Mouse (Mus musculus) neutrophil, adult 5-6 weeks (primary cell): ENCODE results near the gene Tnfsf9. TPM values are rescaled to one million over a fixed set of nuclear protein-coding genes. Genes with fewer than 3 reads are reported as not detected.
"Not testable (repeated sequence)": the region's sequence is repeated elsewhere in the genome, so short reads cannot be mapped to it uniquely, and the experiment has no call there.

Source experiments
- ATAC-seq: fragments of 151-379, 151-347 bp; 2 replicates; pipeline ENCODE4 v1.8.0; 2017; ENCODE audit warnings: mild to moderate bottlenecking, moderate TSS enrichment; ENCODE audit not compliant: insufficient number of reproducible peaks, poor library complexity, low FRiP score, severe bottlenecking; ENCODE audit errors: extremely low read depth
- total RNA-seq: library from RNA; stranded (forward); fragments of 200-1000 nt; gene quantifications from 2 replicates; pipeline ENCODE4 v1.2.3, GENCODE M21; 2017

The Tnfsf9 gene
- total RNA-seq, 1 experiment from 2014 or later = 2.0 TPM

DNA sequence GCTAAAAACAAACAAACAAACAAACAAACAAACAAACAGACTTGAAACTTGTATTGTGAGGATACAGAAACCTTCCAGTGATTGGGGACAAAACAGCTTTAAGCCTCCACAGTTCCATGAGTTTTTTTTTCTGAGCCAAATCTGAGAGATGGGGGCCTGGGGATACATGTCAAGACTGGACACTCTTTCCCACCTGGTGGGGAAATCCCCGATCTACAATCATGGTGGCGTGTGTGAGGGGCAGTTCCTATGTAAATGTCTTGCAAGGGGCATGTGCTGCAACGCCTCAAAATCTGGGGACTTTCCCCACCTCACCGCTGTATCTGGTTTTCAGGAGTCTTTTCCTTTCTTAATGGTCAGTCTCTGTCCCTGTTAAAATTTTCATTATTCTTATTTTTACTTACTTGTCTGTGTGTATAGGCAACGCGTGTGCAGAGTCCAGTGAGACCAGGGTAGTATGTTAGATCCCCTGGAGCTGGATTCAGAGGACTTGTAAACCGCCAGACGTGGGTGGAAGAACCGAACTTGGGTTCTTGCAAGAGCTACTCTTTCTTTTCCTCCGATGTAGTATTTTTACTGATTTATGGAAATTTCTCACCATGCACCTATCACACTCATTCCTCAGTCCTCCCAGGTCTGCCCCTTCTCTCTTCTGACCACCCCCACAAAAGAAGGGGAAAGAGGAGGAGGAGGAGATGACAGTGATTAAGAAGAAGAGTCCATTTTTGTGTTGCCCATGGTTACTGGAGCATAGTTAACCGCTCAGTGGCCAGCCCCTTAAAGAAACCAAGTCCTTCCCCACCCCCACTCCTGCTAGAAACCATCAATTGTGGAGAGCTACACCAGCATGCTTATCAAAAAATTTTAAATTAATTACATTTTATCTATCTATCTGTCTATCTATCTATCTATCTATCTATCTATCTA, 18.3 kb downstream of the Tnfsf9 start:
- ATAC-seq = no peak

DNA sequence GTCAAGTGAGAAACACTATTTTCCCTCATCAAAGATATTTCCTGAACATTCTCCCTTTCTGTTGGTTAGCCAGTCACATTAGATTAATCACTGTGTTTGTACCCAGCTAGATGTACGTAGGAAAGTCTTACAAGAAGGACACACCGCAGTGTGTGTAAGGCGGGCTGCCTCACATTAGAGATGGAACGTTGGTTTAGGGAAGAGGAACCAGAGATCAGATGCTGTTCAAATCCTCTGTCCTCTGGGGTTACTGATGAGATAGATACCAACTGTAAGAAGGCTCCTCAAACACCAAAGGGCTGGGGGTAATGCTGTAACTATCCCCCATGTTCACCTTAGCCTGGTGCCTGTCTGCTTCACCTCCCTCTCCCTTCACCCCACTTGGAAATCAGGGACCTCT, 19.7 kb downstream of the Tnfsf9 start:
- ATAC-seq = no peak

DNA sequence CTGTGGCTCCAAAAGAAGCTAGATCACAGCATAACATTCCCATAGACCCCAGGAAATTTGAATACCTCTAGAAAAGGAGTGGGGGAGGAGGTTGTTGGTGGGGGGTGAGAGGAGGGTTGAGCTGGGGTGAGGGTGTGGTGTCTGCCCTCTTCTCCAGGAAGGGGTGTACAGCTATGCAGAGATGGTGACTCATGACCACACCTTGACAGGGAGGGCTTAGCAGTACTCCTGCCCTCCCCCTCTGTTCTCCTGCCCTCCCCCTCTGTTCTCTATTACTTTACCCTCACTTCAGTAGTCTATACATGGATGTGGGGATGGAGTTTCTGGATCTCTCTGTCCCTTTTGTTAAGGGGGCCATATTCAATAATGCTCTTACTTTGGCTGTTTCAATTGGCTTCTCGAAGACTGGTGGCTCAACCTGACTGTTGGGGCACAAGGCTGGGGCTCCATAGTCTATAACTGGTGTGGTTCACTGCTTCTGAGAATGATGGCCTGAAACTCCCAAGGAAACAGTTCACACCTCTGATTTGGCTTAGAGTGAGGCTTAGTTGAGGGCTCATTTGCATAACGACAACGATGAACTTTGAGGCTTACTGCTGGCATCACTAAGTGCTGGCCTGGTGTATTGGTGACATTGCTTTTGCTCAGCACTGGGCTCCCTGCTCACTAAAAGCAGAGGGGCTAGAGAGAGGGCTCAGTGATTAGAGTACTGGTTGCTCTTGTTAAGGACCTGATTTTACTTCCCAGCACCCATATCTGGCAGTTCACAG, 20.9 kb downstream of the Tnfsf9 start:
- no peak for ATAC-seq

DNA sequence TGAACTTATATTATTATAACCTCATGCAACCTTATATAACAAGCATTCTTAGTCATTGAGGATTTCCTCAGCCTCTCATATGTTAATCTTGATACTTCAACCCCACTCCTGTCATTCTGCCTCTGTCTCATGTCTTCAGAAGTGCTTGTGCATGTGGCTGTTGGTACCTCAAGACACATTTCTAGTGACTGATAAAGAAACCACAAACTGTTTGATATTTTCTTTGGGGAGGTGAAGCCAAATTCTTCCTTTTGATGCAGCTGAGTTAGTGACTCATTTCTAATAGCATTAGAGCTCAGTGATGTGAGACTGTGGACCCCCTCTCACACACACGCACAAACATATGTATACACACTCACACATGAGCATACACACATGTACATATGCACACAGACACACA, 26.7 kb downstream of the Tnfsf9 start:
- no peak for ATAC-seq

DNA sequence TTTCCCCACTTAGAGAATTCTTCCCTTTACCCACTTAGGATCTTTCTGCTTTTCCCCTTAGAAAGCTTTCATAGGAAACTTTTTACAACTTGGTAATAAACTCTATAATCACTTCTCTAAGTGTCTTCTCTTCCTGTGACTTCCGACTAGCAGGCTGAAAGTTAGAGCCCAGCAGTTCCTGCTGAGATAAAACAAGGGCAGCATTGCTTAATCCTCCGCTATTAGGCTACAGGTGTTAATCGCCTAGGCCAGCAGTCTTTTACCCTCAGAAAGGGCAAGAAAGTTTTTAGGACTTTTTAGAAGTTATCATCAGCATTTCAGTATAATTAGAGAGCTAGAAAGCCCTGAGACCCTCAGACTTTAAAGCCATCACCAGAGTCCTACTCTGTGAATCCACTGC, 28.9 kb downstream of the Tnfsf9 start:
- ATAC-seq = not testable (repeated sequence)

DNA sequence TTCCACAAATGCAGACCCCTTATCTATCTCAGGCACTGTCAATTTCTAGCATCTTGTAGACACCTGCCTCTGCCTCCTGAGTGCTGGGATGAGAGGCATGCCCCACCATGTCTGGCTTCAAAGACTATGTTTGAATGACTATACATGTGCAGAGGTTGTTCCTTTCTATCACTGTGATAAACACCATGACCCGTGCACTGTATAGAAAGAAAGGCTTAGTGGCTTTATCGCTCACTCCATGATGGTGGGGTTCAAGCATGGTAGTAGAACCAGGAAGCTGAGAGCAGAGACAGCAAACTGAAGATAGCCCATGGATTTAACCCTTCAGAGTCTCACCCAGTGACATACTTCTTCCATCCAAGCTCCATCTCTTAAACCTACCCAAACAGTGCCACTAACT, 29.6 kb downstream of the Tnfsf9 start:
- ATAC-seq = no peak

DNA sequence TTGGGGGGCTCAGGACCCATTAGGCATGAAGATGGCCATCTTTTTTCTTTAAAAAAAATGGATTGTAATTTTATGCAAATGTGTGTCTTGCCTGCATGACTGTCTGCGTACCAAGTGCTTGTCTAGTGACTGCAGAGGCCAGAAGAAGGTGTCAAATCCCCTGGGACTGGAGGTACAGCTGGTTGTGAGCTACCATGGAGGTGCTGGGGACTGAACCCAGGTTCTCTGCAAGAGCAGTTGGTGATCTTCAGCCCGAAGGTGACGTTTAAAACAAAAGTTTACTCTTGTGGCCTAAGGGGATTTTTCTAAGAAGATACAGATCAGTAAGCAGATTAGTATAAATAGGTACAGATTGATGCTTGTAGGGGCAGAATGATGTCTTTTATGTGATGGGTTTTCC, 30.5 kb downstream of the Tnfsf9 start:
- ATAC-seq = no peak

DNA sequence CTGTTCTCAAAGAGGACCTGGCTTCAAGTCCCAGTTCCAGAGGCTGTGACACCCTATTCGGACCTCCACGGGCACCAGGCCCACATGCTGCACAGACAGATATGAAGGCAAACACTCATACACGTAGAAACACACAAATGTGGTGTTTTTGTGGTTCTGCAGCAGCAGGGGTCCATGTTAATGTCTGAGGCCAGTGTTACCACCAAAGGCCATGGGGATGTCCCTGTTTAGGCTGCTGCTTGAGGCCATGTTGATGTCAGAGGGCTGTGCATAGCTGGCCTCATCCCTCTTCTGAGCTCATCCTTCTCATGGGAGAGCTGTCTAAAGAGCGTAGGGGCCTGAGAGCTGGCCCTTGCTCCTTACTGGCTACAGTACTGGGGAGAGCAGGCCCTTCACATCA, 33.6 kb downstream of the Tnfsf9 start:
- no peak for ATAC-seq

DNA sequence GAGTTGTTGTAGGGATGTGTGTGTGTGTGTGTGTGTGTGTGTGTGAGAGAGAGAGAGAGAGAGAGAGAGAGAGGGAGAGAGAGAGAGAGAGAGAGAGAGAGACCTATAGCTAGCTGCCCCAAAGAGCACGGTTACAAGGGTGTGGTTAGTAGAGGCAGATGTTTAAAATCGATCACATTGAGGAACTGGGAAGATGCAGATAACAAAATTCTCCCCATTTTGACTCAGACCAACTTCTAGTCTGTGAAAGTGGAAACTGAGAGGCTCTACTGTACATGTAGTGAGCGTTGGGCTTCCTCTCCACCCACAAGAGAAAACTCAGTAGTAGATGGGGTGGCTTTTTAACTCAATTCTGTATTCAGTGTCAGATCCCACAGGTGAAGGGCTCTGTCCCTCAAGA, 34.6 kb downstream of the Tnfsf9 start:
- ATAC-seq = no peak

DNA sequence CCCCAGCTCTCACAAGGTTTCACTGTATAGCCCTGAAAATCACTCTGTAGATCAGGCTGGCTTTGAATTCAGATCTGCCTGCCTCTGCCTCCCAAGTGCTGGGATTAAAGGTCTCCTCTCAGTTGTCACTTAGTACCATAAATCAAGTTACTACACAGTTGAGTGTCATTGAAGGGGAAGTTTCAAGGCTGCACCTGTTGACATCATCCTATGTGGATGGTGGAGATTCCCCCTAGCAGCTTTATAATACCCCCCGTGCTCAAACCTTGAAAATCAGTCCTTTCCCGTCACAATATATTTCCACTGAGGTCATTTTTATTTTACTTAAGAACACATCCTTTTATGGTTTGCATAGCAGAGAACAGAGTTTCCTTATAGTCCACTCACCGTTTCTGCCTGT, 38.6 kb downstream of the Tnfsf9 start:
- ATAC-seq = no peak

DNA sequence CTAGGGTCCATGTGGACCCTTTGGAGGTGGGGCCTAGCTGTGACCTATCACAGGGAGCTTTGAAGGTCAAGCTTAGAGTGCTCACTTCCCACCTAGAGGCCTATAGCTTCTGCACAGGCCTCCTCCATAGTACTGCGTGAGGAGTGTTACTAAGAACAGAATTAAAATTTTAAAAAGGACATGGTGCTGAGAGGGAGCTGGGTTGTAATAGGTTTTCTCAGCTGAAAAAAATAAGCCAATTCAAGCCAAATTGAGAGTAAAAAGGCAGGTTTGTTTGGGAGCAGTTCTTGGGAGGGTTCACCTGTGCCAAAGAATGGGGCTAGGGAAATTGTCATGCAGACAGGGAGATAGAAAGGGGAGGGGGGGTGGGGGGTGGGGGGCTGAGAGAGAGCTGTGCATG, 40.0 kb downstream of the Tnfsf9 start:
- no peak for ATAC-seq

DNA sequence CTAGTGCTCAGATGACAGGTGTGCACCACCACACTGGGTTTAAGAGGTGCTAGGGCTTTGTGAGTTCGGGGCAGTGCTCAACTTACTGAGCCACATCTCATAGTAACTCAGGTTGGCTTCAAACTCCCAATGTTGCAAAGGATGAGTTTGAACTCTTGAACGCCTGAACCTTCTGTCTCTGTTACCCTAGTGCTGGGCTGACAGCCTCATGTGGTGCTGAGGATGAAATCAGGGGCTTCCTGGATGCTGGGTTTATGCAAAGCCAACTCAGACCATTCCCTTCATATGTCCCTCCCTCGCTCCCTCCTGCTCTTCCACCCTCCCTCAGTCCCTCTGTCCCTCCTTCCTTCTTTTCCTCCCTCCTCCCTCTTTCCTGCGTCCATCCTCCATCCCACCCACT, 43.2 kb downstream of the Tnfsf9 start:
- no peak for ATAC-seq

DNA sequence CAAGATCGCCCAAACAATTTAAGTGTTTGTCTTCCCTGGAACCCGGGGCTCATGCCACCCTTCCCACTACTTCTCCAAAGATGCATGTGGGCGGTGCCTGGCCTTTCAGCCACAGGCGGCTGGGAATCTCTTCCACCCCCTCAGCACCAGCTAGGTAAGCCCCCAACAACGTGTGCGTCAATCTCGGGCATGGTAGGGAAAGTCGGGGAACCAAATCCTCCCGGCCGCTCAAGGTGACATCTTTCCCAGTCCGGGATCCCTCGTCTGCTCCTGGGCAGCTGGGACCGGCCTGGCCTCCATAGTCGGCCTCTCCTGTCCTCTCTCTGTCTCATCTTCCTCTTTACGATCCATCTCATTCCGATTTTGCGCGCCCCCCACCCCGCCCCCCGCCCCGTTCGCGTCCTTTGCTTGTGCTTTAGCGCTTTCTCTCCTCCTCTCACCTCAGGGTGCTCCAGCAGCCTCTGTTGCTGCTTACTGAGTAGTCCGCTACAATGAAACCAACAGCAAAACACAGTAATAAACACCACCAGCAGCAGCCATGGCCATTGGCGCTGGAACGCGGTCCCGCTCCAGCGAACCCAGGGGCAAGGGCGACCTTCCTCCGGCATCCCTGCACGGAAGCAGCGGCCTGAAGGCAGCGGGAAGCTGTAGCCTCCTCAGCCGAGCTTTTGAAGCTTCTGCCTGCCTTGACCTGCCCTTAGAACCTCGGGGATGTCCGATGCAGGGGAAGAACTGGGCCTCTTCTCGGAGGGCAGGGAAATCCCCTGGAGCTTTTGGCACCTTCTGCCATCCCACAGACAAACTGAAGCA, 44.1 kb downstream of the Tnfsf9 start, which contains the start of gene Cd70:
TSS of gene Cd70 (minus strand) at position 784 of the 810 bp plus-strand sequence.
- no peak for ATAC-seq

DNA sequence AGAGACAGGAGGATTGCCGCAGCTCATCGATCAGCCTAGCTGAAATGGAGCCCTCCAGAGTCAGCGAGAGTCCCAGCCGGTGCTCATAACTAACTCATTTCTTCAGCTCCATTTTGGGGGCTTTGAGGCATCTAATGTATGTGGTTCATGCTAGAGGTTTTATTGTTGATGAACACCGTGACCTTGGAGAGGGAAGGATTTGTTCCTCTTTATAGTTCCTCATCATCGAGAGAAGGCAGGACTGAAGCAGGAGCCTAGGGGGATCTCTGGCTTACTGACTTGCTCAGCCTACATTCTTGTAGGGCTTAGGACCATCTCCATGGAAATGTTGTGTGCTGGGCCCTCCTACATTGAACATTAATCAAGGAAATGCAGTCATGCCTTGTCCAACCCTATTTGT, 47.9 kb downstream of the Tnfsf9 start:
- ATAC-seq = no peak

DNA sequence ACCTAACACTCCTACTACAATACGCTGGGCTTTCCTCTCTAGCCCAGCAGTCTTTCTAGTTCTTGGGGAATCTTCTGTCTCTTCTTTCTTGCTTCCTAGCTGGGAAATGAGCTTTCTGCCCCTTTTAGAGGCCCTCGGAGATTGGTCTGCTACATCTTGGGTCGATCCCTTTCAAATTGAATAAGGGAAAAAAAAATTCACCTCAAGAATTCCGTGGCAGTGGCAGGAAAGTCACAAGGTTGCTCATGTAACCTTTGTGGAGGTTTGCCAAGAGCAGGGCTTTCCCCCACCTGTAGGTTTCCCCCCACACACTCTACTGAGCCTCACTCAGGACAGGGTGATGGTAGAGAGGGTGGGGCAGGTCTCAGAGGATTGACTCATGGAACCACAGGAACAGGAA, 48.7 kb downstream of the Tnfsf9 start:
- ATAC-seq = no peak

Other genes starting within 250 kb of the Tnfsf9 start
- not detected in 2 replicates for gene Acsbg2, start 230.9 kb upstream of the Tnfsf9 start, total RNA-seq
- not detected in 2 replicates for gene 1700061G19Rik, start 229.8 kb upstream of the Tnfsf9 start, total RNA-seq
- gene Mllt1, start 169.9 kb upstream of the Tnfsf9 start, total RNA-seq = 13.0 and 13.8 TPM in 2 replicates
- not detected in 2 replicates for gene Acer1, start 123.2 kb upstream of the Tnfsf9 start, total RNA-seq
- gene Clpp, start 115.0 kb upstream of the Tnfsf9 start, total RNA-seq = 23.0 and 28.9 TPM in 2 replicates
- gene Alkbh7, start 108.0 kb upstream of the Tnfsf9 start, total RNA-seq = 10.6 and 17.9 TPM in 2 replicates
- not detected in 2 replicates for gene Pspn, start 105.3 kb upstream of the Tnfsf9 start, total RNA-seq
- gene Gtf2f1, start 94.0 kb upstream of the Tnfsf9 start, total RNA-seq = 56.5 and 56.7 TPM in 2 replicates
- not detected in 2 replicates for gene Gm17949, start 93.9 kb upstream of the Tnfsf9 start, total RNA-seq
- gene Khsrp, start 73.8 kb upstream of the Tnfsf9 start, total RNA-seq = 54.5 and 58.2 TPM in 2 replicates
- gene Slc25a41, start 63.7 kb upstream of the Tnfsf9 start, total RNA-seq = not detected in 2 replicates
- 3.3 TPM in 2 replicates for gene Crb3, start 46.2 kb upstream of the Tnfsf9 start, total RNA-seq
- 3.4 and 3.6 TPM in 2 replicates for gene Slc25a23, start 45.5 kb upstream of the Tnfsf9 start, total RNA-seq
- gene Dennd1c, start 26.8 kb upstream of the Tnfsf9 start, total RNA-seq = 145 and 158 TPM in 2 replicates
- gene Tubb4a, start 17.5 kb upstream of the Tnfsf9 start, total RNA-seq = 0.37 and 0.70 TPM in 2 replicates
- not detected in 2 replicates for gene Cd70, start 44.5 kb downstream of the Tnfsf9 start, total RNA-seq
- gene Tnfsf14, start 88.9 kb downstream of the Tnfsf9 start, total RNA-seq = 79.1 and 86.9 TPM in 2 replicates
- gene C3, start 122.8 kb downstream of the Tnfsf9 start, total RNA-seq = 164 TPM in 2 replicates
- 26.2 and 34.1 TPM in 2 replicates for gene Gpr108, start 143.1 kb downstream of the Tnfsf9 start, total RNA-seq
- gene Trip10, start 144.1 kb downstream of the Tnfsf9 start, total RNA-seq = 3.4 and 4.1 TPM in 2 replicates
- 373 and 377 TPM in 2 replicates for gene Vav1, start 173.8 kb downstream of the Tnfsf9 start, total RNA-seq